Mouse (Mus musculus) megakaryocyte, embryonic 14.5 days (primary cell): ENCODE measurements around the gene Adgrg3.

Experiments used
- FLI1 ChIP-seq: IDR thresholded peaks from 2 replicates; pipeline ENCODE4 v1.6.1; 2012; ENCODE audit warnings: low read length, inconsistent platforms, mixed read lengths
- GATA1 ChIP-seq: IDR thresholded peaks from 3 replicates; pipeline ENCODE4 v1.6.1; 2012; ENCODE audit warnings: mixed read lengths, low read length, inconsistent platforms, borderline replicate concordance

DNA sequence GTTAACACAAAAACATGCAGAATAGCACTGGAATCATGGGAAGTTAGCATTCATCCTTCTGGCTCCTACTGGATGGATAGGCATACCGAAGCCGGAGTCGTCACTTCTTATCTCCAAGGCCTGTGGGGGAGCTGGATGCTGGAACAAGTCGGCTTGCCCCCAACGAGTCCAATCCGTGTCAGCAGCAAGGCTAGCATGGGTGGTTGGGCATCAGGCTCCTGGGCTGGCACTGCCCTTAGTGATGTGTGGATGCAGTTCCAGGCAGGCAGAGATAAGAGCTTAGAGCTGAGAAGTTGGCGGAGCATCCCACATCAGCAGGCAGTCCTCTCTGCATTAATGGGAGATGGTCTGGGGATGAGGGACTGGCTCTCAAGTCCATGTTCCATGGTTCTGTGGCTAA, 29.9 kb upstream of the Adgrg3 start:
- TF ChIP-seq GATA1 (no peak; the same call in 2 of the 3 replicates), FLI1 (no peak)
